Mouse (Mus musculus): Measurements from ENCODE around the gene Gm3045. TPM values are rescaled to one million over a fixed set of nuclear protein-coding genes. Genes with fewer than 3 reads are reported as not detected.
A peak's percentile ranks its signal among the peaks of the same experiment; 100 is the strongest.

Gene Gm3045
- polyA plus RNA-seq, 1 experiment from 2014 or later: not detected

DNA sequence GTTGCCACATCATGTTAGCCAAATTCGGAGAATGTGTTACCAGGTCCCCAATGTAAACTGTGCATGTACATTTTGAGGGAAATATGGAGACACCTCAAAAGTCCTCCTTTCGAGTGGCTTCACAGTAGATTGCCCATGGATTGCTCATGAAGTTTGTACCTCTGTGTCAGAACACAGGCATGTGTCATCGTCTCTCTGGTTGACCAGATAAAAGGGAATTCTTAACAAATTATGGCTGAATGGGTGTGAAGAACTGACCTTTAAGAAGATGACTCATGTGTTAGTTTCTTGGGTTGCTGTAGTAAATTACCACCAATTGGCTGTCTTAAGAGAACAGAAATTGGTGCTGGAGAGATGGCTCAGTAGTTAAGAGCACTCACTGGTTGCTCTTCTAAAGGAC is 17.7 kb downstream of the Gm3045 start:
- WGBS: 89% methylated on average over 3 of the region's 3 CpGs
- H3K9ac ChIP-seq: no peak overlapping the region
- H3K9me3 ChIP-seq (replicated peaks): no peaks in the 10 kb centered on the region
- H3K4me2 ChIP-seq: no peak overlapping the region
- H3K27ac ChIP-seq: no peak overlapping the region
- ATAC-seq: no peak
- peaks cover 29% of the 10 kb centered on the region for H3K27me3 ChIP-seq
- no peaks in the 10 kb centered on the region for H3K36me3 ChIP-seq (ENCODE audit: poor library complexity, severe bottlenecking)
- no peak overlapping the region for H3K4me3 ChIP-seq
- peaks cover 7% of the 10 kb centered on the region for H3K4me1 ChIP-seq

DNA sequence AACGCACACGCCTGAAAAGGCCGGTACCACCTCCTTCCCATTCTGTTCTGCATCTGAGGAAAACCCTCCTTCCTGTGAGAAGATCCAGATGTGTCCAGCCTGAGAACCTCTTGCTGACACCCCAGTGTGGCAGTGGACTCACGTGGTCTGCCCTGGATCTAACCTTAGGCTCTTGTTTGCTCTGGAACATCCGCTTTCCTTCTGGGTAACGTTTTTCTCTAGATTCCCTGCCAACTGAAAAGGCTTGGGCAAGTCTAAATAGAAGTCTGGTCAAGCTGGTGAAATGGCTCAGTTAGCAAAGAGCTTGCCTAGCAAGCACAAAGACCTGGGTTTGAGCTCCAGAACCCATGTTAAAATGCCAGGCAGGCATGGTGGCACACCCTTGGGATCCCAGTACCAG is 18.6 kb downstream of the Gm3045 start:
- H3K9ac ChIP-seq: no peak overlapping the region
- no peak overlapping the region for H3K27ac ChIP-seq
- H3K27me3 ChIP-seq: peaks cover 20% of the 10 kb centered on the region
- H3K4me3 ChIP-seq: no peak overlapping the region
- no peak for ATAC-seq
- no peaks in the 10 kb centered on the region for H3K36me3 ChIP-seq (ENCODE audit: poor library complexity, severe bottlenecking)
- WGBS: 87% methylated on average over 6 of the region's 6 CpGs
- H3K4me1 ChIP-seq: peaks cover 16% of the 10 kb centered on the region
- H3K9me3 ChIP-seq (replicated peaks): no peaks in the 10 kb centered on the region
- no peak overlapping the region for H3K4me2 ChIP-seq

DNA sequence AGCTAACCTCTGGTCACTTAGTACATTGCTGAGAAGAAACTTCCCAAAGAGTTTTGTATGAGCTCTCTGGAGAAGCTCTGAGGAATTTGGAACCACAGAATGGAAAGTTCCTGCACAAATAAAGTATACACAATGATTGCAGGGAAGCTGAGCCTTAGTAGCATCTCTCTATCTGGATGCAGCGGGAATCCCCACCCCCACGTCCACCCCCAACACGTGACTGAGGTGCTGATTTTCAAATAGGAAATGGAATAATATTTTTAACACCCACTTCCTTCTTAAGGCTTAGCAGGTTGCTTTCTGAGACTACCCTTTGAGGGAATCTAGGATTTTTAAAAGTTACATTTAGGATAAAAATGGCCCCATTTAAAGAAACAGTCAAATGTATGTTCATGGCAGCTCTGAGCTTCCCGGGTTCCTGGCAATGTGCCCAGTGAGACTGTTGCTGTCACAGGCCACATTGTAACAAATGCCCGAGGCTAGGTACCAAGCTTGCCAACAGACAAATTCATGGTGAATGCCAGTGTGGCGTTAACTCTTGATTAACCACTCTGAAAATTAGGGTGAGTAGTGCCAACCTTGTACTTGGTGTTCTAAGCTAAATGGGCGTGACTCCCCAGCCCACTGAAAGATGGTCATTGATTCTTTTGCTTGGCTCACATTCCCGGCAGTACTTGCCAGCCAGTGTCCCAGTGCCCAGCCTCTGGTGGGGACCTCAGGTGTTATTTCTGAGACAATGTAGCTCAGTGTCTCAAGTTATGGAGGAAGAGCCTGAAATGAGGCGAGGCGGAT is 23.0 kb downstream of the Gm3045 start:
- Histone ChIP-seq H3K4me3 (no peak overlapping the region), H3K4me1 (peaks cover 22% of the 10 kb centered on the region), H3K9ac (no peak overlapping the region), H3K27me3 (peaks cover 14% of the 10 kb centered on the region; the same call in 1 of the 2 replicates), H3K9me3 (replicated peaks) (no peaks in the 10 kb centered on the region), H3K4me2 (peak overlapping the region; percentile 18; the same call in 1 of the 2 replicates), H3K36me3 (ENCODE audit: poor library complexity, severe bottlenecking) (no peaks in the 10 kb centered on the region), H3K27ac (peak overlapping the region; percentile 25; the same call in 1 of the 2 replicates)
- WGBS: 45% methylated on average over 10 of the region's 10 CpGs
- ATAC-seq: peak; percentile 70

DNA sequence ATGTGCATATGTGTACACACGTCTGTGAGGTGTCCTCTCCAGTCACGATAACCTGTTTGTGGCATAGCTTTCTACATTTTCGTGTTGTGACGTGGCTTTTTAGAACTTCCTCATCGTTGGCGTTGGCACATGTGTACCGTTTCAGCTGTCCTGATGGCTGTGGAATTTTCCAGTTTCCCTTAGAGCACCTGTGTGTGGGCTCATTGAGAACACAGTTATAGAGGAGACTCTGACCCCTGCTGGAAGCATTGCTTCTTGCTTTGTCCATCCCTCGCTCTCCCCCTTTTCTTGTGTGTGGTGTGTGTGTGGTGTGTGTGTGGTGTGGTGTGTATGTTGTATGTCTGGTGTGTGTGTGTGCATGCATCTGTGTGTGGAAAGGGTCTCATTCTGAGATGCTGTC is 23.6 kb downstream of the Gm3045 start:
- WGBS: 79% methylated on average over 8 of the region's 8 CpGs
- Histone ChIP-seq H3K4me1 (peaks cover 22% of the 10 kb centered on the region), H3K9me3 (replicated peaks) (no peaks in the 10 kb centered on the region), H3K9ac (no peak overlapping the region), H3K4me2 (0 out of 2 replicates have a peak overlapping the region, but pooled peaks have one; percentile 18), H3K27me3 (peaks cover 14% of the 10 kb centered on the region; the same call in 1 of the 2 replicates), H3K36me3 (ENCODE audit: poor library complexity, severe bottlenecking) (no peaks in the 10 kb centered on the region), H3K4me3 (no peak overlapping the region), H3K27ac (peak overlapping the region; percentile 25; the same call in 1 of the 2 replicates)
- 0 out of 2 replicates have a peak, but pooled peaks have one; percentile 19 for ATAC-seq

DNA sequence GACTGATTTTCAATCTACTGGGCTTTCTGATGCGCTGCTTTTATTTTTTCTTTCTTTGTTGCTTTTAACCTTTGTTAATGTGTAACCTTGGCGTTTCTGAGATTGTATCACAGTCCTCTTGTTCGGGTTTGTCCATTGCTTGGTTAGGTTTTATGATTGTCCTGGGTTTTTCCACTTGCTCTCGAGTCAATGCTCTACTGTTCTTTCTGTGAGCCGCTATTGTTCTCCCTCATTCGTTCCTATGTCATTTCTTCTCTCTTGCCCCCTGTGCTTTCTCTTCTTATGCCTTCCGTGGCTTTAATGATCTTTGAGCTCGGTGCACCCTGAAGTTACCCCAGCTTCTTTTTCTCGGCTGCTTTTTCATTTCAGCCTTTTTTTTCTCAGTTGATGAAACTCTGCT is 31.6 kb downstream of the Gm3045 start:
- H3K9ac ChIP-seq: no peak overlapping the region
- H3K27ac ChIP-seq: no peak overlapping the region
- 43% methylated on average over 9 of the region's 9 CpGs for WGBS
- no peaks in the 10 kb centered on the region for H3K9me3 ChIP-seq (replicated peaks)
- ATAC-seq: no peak
- H3K4me3 ChIP-seq: no peak overlapping the region
- H3K4me1 ChIP-seq: no peaks in the 10 kb centered on the region
- no peaks in the 10 kb centered on the region for H3K36me3 ChIP-seq (ENCODE audit: poor library complexity, severe bottlenecking)
- no peak overlapping the region for H3K4me2 ChIP-seq
- H3K27me3 ChIP-seq: peaks cover 2% of the 10 kb centered on the region; the same call in 1 of the 2 replicates

DNA sequence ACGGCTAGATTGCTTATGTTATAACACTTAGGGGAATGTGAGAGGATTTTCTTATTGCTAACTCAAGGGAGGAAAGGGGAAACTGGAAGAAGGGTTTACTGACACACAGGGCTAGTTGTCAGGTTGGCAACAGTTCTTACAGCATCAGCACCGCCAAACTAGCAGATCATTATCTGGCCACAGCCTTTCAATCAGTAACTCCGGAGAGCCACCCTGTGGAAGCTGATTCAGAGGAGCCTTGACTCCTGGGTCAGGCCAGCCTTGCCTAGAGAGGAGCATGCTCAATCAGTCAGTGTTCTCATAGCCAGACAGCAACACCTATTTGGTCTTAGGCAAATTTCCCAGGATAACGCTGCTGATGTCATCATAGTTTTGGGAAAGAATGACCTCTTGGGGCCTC is 35.1 kb downstream of the Gm3045 start:
- Histone ChIP-seq H3K4me1 (no peaks in the 10 kb centered on the region), H3K36me3 (ENCODE audit: poor library complexity, severe bottlenecking) (no peaks in the 10 kb centered on the region)
- no peak for ATAC-seq

DNA sequence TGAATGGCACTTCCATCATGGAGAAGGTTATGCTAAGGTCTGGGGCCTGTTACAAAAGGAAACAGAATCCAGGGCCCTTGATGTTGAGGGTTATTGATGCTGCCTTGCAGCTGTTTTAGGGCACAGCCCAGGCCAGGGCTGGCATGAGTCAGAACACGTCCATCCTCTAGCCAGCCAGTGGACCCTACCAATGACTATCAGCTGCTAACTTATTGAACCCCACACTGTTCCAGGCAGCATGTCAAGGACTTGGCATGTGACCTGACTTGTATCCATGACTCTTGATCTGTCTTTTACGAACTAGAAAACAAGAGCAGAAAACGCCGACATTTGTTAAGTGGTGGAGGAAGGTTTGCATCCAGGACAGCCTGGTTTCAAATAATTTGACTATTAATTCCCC is 36.4 kb downstream of the Gm3045 start:
- no peak overlapping the region for H3K9ac ChIP-seq
- H3K4me1 ChIP-seq: no peaks in the 10 kb centered on the region
- no peak overlapping the region for H3K27ac ChIP-seq
- no peaks in the 10 kb centered on the region for H3K9me3 ChIP-seq (replicated peaks)
- no peaks in the 10 kb centered on the region for H3K27me3 ChIP-seq
- no peak for ATAC-seq
- 91% methylated on average over 4 of the region's 4 CpGs for WGBS
- H3K36me3 ChIP-seq (ENCODE audit: poor library complexity, severe bottlenecking): no peaks in the 10 kb centered on the region
- H3K4me2 ChIP-seq: no peak overlapping the region
- no peak overlapping the region for H3K4me3 ChIP-seq

More for the DNA sequence above, 35.1 kb downstream of the Gm3045 start:
- no peak overlapping the region for H3K9ac ChIP-seq
- H3K4me2 ChIP-seq: no peak overlapping the region
- peaks cover 2% of the 10 kb centered on the region; the same call in 1 of the 2 replicates for H3K27me3 ChIP-seq
- H3K27ac ChIP-seq: no peak overlapping the region
- WGBS: 87% methylated on average over 4 of the region's 4 CpGs
- H3K4me3 ChIP-seq: no peak overlapping the region
- H3K9me3 ChIP-seq (replicated peaks): no peaks in the 10 kb centered on the region

DNA sequence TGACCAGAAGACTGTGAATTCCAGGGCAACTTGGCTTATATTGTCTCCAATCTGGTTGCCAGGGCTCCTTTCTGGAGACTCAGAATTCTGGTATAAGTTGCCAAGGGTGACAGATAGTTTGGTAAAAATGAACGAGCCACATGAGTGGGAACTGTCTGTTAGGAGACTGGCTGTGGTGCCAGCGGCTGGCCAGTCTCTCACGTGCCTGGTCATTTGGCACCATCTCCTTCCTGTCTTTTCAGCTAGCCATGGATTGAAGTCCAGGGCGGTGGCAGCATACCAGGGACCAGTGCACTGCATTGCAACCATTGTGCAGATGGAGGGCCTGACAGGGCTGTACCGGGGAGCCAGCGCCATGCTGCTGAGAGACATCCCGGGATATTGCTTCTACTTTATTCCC is 36.9 kb downstream of the Gm3045 start:
- WGBS: 93% methylated on average over 7 of the region's 7 CpGs
- Histone ChIP-seq H3K27ac (no peak overlapping the region), H3K9ac (no peak overlapping the region), H3K4me2 (no peak overlapping the region), H3K4me3 (no peak overlapping the region), H3K4me1 (no peaks in the 10 kb centered on the region), H3K27me3 (no peaks in the 10 kb centered on the region), H3K9me3 (replicated peaks) (no peaks in the 10 kb centered on the region), H3K36me3 (ENCODE audit: poor library complexity, severe bottlenecking) (no peaks in the 10 kb centered on the region)
- ATAC-seq: no peak

DNA sequence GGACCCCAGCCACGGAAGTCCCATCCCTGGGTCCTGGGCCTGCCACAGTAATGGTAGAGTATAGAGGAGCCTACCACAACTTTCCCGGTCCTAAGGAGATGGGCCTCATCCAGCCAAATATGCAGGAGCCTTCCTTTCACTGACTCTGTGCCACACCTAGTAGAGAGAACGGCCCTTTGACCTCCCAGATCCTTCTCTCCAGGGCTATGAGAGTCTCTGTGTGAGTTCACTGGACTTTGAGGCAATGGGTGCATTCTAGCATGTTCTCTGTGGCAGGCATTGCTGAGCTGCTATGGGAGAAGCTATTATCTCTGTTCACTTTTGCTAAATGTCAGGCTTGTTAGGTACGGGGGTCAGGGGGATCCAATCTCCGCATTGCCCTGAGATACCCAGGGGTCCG is 37.4 kb downstream of the Gm3045 start:
- Histone ChIP-seq H3K27me3 (no peaks in the 10 kb centered on the region), H3K27ac (no peak overlapping the region), H3K9ac (no peak overlapping the region), H3K9me3 (replicated peaks) (no peaks in the 10 kb centered on the region), H3K36me3 (ENCODE audit: poor library complexity, severe bottlenecking) (no peaks in the 10 kb centered on the region), H3K4me2 (no peak overlapping the region), H3K4me3 (no peak overlapping the region), H3K4me1 (no peaks in the 10 kb centered on the region)
- 78% methylated on average over 6 of the region's 6 CpGs for WGBS
- ATAC-seq: no peak

DNA sequence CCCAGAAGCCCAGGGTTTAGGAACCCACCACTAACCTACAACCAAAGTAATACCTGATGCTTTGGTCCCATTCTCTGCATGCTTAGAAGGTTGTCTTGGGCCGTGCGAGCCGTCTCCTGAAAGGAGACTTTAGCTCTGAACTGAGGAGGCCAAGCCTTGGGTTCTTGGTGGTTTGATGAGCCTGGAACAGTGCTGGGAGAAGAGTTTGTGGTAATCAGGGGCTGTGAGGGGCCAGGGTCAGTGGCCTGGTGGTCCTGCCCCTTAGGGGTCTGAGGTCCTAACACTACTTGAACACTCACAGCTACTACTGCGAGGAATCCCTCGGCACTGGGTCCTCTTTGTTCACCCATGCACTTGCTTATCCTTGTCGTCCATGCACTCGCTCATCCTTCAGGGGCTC is 41.4 kb downstream of the Gm3045 start:
- H3K9me3 ChIP-seq (replicated peaks): no peaks in the 10 kb centered on the region
- 91% methylated on average over 7 of the region's 7 CpGs for WGBS
- no peak overlapping the region for H3K27ac ChIP-seq
- H3K4me1 ChIP-seq: no peaks in the 10 kb centered on the region
- H3K4me2 ChIP-seq: no peak overlapping the region
- no peak for ATAC-seq
- H3K27me3 ChIP-seq: no peaks in the 10 kb centered on the region
- no peak overlapping the region for H3K4me3 ChIP-seq
- no peak overlapping the region for H3K9ac ChIP-seq
- H3K36me3 ChIP-seq (ENCODE audit: poor library complexity, severe bottlenecking): no peaks in the 10 kb centered on the region

DNA sequence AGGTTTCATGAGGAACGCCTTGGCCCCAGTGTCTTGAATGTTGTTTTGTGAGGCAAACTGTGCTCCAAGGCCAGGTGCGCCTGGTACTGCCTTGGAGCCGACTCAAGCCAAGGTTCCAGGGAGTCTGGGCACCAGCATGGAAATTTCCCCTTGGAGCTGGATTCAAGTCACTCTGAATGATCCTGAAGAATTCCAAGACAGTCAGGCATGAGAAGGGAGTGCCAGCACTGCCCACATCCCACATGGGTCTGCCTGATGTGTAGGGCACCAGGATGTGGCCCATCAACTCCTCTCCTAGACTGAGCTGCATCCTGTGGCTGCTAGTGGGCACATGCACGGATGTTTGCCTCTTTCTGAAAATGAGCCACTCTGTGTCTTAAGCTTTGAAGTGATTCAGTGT is 42.1 kb downstream of the Gm3045 start:
- H3K4me3 ChIP-seq: no peak overlapping the region
- no peaks in the 10 kb centered on the region for H3K4me1 ChIP-seq
- H3K9me3 ChIP-seq (replicated peaks): no peaks in the 10 kb centered on the region
- no peak overlapping the region for H3K9ac ChIP-seq
- no peaks in the 10 kb centered on the region for H3K36me3 ChIP-seq (ENCODE audit: poor library complexity, severe bottlenecking)
- H3K4me2 ChIP-seq: no peak overlapping the region
- H3K27me3 ChIP-seq: 0 out of 2 replicates have a peak, but pooled peaks cover 2% of the 10 kb centered on the region
- ATAC-seq: no peak
- WGBS: 94% methylated on average over 4 of the region's 4 CpGs
- H3K27ac ChIP-seq: no peak overlapping the region

DNA sequence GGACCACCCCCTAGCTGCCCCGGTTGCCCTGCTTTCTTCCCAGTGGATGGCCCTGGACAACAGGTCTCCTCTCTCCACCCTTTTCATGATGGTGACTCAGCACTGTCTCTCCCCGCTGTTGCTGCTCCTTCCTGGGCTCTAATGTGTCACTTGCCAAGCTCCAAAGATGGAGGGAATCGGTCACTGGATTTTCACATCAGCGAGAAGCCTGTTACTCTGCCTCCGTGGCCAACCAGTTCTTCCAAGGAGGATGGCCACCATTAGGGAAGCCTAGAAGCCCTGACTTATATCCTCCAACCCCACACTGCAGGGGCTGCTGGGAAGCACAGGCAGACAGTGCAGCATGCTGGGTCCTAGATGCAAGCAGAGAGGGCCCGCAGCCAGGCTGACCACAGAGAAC is 44.8 kb downstream of the Gm3045 start:
- Histone ChIP-seq H3K4me2 (no peak overlapping the region), H3K27me3 (0 out of 2 replicates have a peak, but pooled peaks cover 3% of the 10 kb centered on the region), H3K9me3 (replicated peaks) (no peaks in the 10 kb centered on the region), H3K9ac (no peak overlapping the region), H3K36me3 (ENCODE audit: poor library complexity, severe bottlenecking) (no peaks in the 10 kb centered on the region), H3K27ac (no peak overlapping the region), H3K4me3 (no peak overlapping the region), H3K4me1 (no peaks in the 10 kb centered on the region)
- WGBS: 86% methylated on average over 6 of the region's 6 CpGs
- no peak for ATAC-seq
